Mouse (Mus musculus): ENCODE data around the gene Zfp629. TPM values are rescaled to one million over a fixed set of nuclear protein-coding genes. Genes with fewer than 3 reads are reported as not detected.

The Zfp629 gene
- total RNA-seq, 2 experiments from 2014 or later, result 8.4 to 9.4 TPM

GRCm38 (mm10) chr7:127614511-127614890 lies 1.1 kb downstream of the Zfp629 start:
- peak; percentile 54 for DNase-seq

- no peak for DNase-seq
Measured at GRCm38 (mm10) chr7:127614091-127614490, 1.5 kb downstream of the Zfp629 start.

- no peak for DNase-seq
Measured at GRCm38 (mm10) chr7:127613501-127613900, 2.1 kb downstream of the Zfp629 start.

GRCm38 (mm10) chr7:127611561-127611960 lies 4.0 kb downstream of the Zfp629 start:
- DNase-seq, result no peak

GRCm38 (mm10) chr7:127611011-127611410 lies 4.6 kb downstream of the Zfp629 start:
- DNase-seq, result no peak

GRCm38 (mm10) chr7:127607150-127607549 lies 8.4 kb downstream of the Zfp629 start:
- DNase-seq, result no peak

- DNase-seq, result no peak
Measured at GRCm38 (mm10) chr7:127604256-127604655, 11.3 kb downstream of the Zfp629 start.

- no peak for DNase-seq
Measured at GRCm38 (mm10) chr7:127602903-127603302, 12.7 kb downstream of the Zfp629 start.

GRCm38 (mm10) chr7:127601735-127602134 lies 13.9 kb downstream of the Zfp629 start:
- no peak for DNase-seq

GRCm38 (mm10) chr7:127600612-127601011 lies 15.0 kb downstream of the Zfp629 start:
- no peak for DNase-seq

- no peak for DNase-seq
Measured at GRCm38 (mm10) chr7:127596747-127597146, 18.9 kb downstream of the Zfp629 start.

GRCm38 (mm10) chr7:127592575-127592974 lies 23.0 kb downstream of the Zfp629 start:
- no peak for DNase-seq

- DNase-seq, result no peak
Measured at GRCm38 (mm10) chr7:127591108-127591507, 24.5 kb downstream of the Zfp629 start.

- DNase-seq, result no peak
Measured at GRCm38 (mm10) chr7:127589637-127590036, 26.0 kb downstream of the Zfp629 start.

- no peak for DNase-seq
Measured at GRCm38 (mm10) chr7:127588901-127589300, 26.7 kb downstream of the Zfp629 start.

- DNase-seq, result peak; percentile 95
Measured at GRCm38 (mm10) chr7:127588011-127588871, 27.4 kb downstream of the Zfp629 start, which contains the start of the genes Ccdc189 and Rnf40. Gene Ccdc189 (minus strand): TSS chr7:127588595. Gene Rnf40 (plus strand): TSS chr7:127588767.

- DNase-seq, result no peak
Measured at GRCm38 (mm10) chr7:127587196-127587595, 28.4 kb downstream of the Zfp629 start.

GRCm38 (mm10) chr7:127586149-127586548 lies 29.4 kb downstream of the Zfp629 start:
- DNase-seq, result no peak

GRCm38 (mm10) chr7:127585031-127585430 lies 30.6 kb downstream of the Zfp629 start:
- DNase-seq, result no peak

GRCm38 (mm10) chr7:127583260-127583659 lies 32.3 kb downstream of the Zfp629 start:
- no peak for DNase-seq

- no peak for DNase-seq
Measured at GRCm38 (mm10) chr7:127574115-127574514, 41.5 kb downstream of the Zfp629 start.

GRCm38 (mm10) chr7:127573503-127574008 lies 42.0 kb downstream of the Zfp629 start:
- DNase-seq, result no peak

- DNase-seq, result peak; percentile 95
Measured at GRCm38 (mm10) chr7:127572895-127573471, 42.6 kb downstream of the Zfp629 start, which contains the start of gene Phkg2. Gene Phkg2 (plus strand): TSS chr7:127573340.

Measured in gastrocnemius, postnatal 25 days (tissue).